29 mouse cellular contexts compared by ENCODE assay signal in the genomic region with DNA sequence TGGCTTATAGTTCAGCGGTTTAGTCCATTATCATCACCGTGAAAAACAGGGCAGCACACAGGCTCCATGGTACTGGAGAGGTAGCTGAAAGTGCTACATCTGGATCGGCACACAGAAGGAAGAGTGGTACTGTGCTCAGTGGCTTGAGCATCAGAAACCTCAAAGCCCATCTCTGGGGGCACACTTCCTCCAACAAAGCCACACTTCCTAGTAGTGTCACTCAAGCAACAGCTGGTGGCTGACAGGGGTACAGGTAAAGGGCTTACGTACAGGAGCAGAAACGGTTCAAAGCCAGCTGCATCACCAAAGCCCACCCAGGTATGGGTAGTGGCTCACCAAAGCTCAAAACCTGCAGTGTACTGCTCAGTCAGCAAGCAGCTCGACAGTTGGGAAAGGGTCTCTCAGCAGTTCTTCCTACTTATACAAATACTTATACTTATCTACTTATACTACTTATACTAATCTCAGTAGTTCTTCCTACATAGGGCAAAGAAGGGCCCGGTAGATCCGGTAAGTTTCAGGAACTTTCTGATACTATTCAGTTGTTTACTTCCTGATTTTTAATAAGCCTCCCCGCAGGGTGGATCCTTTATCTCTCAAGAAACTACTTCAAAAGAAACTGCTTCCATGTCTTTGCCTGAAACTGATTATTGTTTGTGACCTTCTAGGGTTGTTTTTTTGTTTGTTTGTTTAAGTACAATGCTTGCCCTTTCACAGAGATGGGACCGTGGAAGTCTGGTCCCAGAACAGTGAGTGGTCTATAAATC.
DNase-seq lines count a peak whose midpoint lies in the region; ATAC-seq lines count a peak whose summit lies in the region.
"Had no signal": no experiment of that assay in that cellular context is flagged by ENCODE, and none has a peak within 500 bp of the region (broad histone marks: within the 10 kb centered on the region; RNA-seq: fewer than 3 reads in every experiment).

No protein-coding gene starts in this region.

- no peak for DNase-seq in midbrain, embryonic 10.5 days (ENCODE audit: low spot score)
- peak; percentile 65 for DNase-seq in thymus, postnatal 0 days (ENCODE audit: low spot score)
- no peak for DNase-seq in embryo, embryonic 11 days
- DNase-seq in layer of hippocampus, postnatal 25 days (ENCODE audit: extremely low spot score in 1 of 2, low spot score in 1 of 2), result no peak
- no peak for DNase-seq in urinary bladder, postnatal 14 days (ENCODE audit: low spot score)
- DNase-seq: adrenal gland, postnatal 25 days; cerebellum, adult 2 months; cerebellum, postnatal 14 days; kidney, adult 8-10 months; kidney, postnatal 4 days; layer of hippocampus, postnatal 36 days; left cerebral cortex, postnatal 4 days; liver, embryonic 13.5 days; lung, adult 2 months; lung, postnatal 14 days had no signal

- H3K36me3 ChIP-seq in midbrain, embryonic 10.5 days, result no peaks in the 10 kb centered on the region
- H3K36me3 ChIP-seq in midbrain, embryonic 15.5 days (replicated peaks), result no peaks in the 10 kb centered on the region
- H3K36me3 ChIP-seq: heart, embryonic 10.5 days; heart, embryonic 15.5 days; hindbrain, embryonic 12.5 days; intestine, embryonic 15.5 days; liver, embryonic 13.5 days; neural tube, embryonic 13.5 days had no signal

- peak overlapping the region; percentile 33; the same call in 1 of the 2 replicates for H3K27ac ChIP-seq in midbrain, embryonic 10.5 days (replicated peaks)
- no peak overlapping the region for H3K27ac ChIP-seq in midbrain, embryonic 15.5 days
- H3K27ac ChIP-seq: heart, embryonic 10.5 days; heart, embryonic 15.5 days; hindbrain, embryonic 12.5 days; hindbrain, postnatal 0 days; intestine, embryonic 15.5 days; kidney, postnatal 0 days; liver, embryonic 13.5 days; neural tube, embryonic 13.5 days had no signal

- WGBS in midbrain, embryonic 10.5 days, result 89% methylated on average over 10 of the region's 10 CpGs
- 88% methylated on average over 10 of the region's 10 CpGs for WGBS in midbrain, embryonic 15.5 days

- peaks cover 11% of the 10 kb centered on the region for H3K4me1 ChIP-seq in midbrain, embryonic 10.5 days
- peaks cover 6% of the 10 kb centered on the region; the same call in 1 of the 2 replicates for H3K4me1 ChIP-seq in midbrain, embryonic 15.5 days
- H3K4me1 ChIP-seq: heart, embryonic 10.5 days; heart, embryonic 15.5 days; hindbrain, embryonic 12.5 days; intestine, embryonic 15.5 days had no signal

- H3K9me3 ChIP-seq in midbrain, embryonic 10.5 days (replicated peaks), result no peaks in the 10 kb centered on the region
- H3K9me3 ChIP-seq in midbrain, embryonic 15.5 days, result no peaks in the 10 kb centered on the region
- H3K9me3 ChIP-seq: heart, embryonic 10.5 days; heart, embryonic 15.5 days; hindbrain, embryonic 12.5 days; intestine, embryonic 15.5 days; liver, embryonic 13.5 days; neural tube, embryonic 13.5 days had no signal

- no peak for ATAC-seq in midbrain, embryonic 15.5 days (replicated peaks)
- ATAC-seq in granulocyte monocyte progenitor cell, adult 5-6 weeks (replicated peaks; ENCODE audit: poor library complexity, severe bottlenecking), result peak; percentile 27; the same call in 1 of the 2 replicates
- ATAC-seq: forebrain, embryonic 14.5 days; hindbrain, postnatal 0 days; intestine, embryonic 15.5 days; Patski had no signal

- H3K27me3 ChIP-seq in midbrain, embryonic 10.5 days (ENCODE audit: low read depth, poor library complexity, severe bottlenecking), result no peaks in the 10 kb centered on the region
- no peaks in the 10 kb centered on the region for H3K27me3 ChIP-seq in midbrain, embryonic 15.5 days (replicated peaks)
- H3K27me3 ChIP-seq: CH12.LX; heart, embryonic 15.5 days; hindbrain, embryonic 12.5 days; intestine, embryonic 15.5 days; neural tube, embryonic 13.5 days; Patski had no signal

- no peak overlapping the region for H3K4me3 ChIP-seq in midbrain, embryonic 10.5 days
- H3K4me3 ChIP-seq in midbrain, embryonic 15.5 days, result no peak overlapping the region
- H3K4me3 ChIP-seq: heart, embryonic 10.5 days; heart, embryonic 15.5 days; hindbrain, embryonic 12.5 days; intestine, embryonic 15.5 days; liver, embryonic 13.5 days; myocyte; neural tube, embryonic 13.5 days had no signal

- no peak overlapping the region for H3K9ac ChIP-seq in midbrain, embryonic 15.5 days
- H3K9ac ChIP-seq: heart, embryonic 15.5 days; hindbrain, embryonic 12.5 days; intestine, embryonic 15.5 days; liver, embryonic 13.5 days; neural tube, embryonic 13.5 days had no signal

- H3K4me2 ChIP-seq in midbrain, embryonic 15.5 days, result no peak overlapping the region
- H3K4me2 ChIP-seq: heart, embryonic 15.5 days; hindbrain, embryonic 12.5 days; intestine, embryonic 15.5 days; liver, embryonic 13.5 days; midbrain, embryonic 11.5 days; neural tube, embryonic 13.5 days had no signal
